Mouse (Mus musculus) embryo, embryonic 11 days (tissue): Measurements from ENCODE around the gene Dpy19l2.
"Not testable (repeated sequence)": the region's sequence is repeated elsewhere in the genome, so short reads cannot be mapped to it uniquely, and the experiment has no call there.

Experiments
- DNase-seq: peaks from one replicate; pipeline ENCODE4 v3.0.0-alpha.2; 2015

Gene Dpy19l2

GRCm38 (mm10) chr9:24695700-24696404, at the start of gene Dpy19l2:
TSS of gene Dpy19l2 (minus strand) at chr9:24696293.
- peak; percentile 85 for DNase-seq

GRCm38 (mm10) chr9:24744958-24745357, 48.9 kb upstream of the Dpy19l2 start:
- DNase-seq = no peak

- peak; percentile 14 for DNase-seq
These were observed 5.2 kb upstream of the Dpy19l2 start for GRCm38 (mm10) chr9:24701246-24701645.

- DNase-seq = peak; percentile 16
These were observed 299 bp upstream of the Dpy19l2 start for GRCm38 (mm10) chr9:24696405-24696778.

- not testable (repeated sequence) for DNase-seq
These were observed 58.8 kb downstream of the Dpy19l2 start for GRCm38 (mm10) chr9:24637341-24637740.

- DNase-seq = no peak
These were observed 71.2 kb downstream of the Dpy19l2 start, which contains the start of gene Cypt4 for GRCm38 (mm10) chr9:24624896-24625295. TSS of gene Cypt4 (plus strand) at chr9:24625196.

- peak; percentile 4 for DNase-seq
These were observed 157.9 kb downstream of the Dpy19l2 start for GRCm38 (mm10) chr9:24538159-24538558.

- DNase-seq = peak; percentile 73
These were observed 179.4 kb downstream of the Dpy19l2 start for GRCm38 (mm10) chr9:24516575-24517139.

- no peak for DNase-seq
These were observed 182.0 kb downstream of the Dpy19l2 start for GRCm38 (mm10) chr9:24514078-24514469.

GRCm38 (mm10) chr9:24513290-24514077, 182.6 kb downstream of the Dpy19l2 start:
- no peak for DNase-seq

GRCm38 (mm10) chr9:24512121-24512539, 184.0 kb downstream of the Dpy19l2 start:
- DNase-seq = no peak

GRCm38 (mm10) chr9:24511371-24512120, 184.5 kb downstream of the Dpy19l2 start:
- DNase-seq = no peak

GRCm38 (mm10) chr9:24508880-24509279, 187.2 kb downstream of the Dpy19l2 start:
- DNase-seq = no peak
